Mouse (Mus musculus) left cerebral cortex, postnatal 14 days (tissue): ENCODE measurements around the gene Slc7a11. TPM values are rescaled to one million over a fixed set of nuclear protein-coding genes. Genes with fewer than 3 reads are reported as not detected.
"Not testable (repeated sequence)": the region's sequence is repeated elsewhere in the genome, so short reads cannot be mapped to it uniquely, and the experiment has no call there.

Experiments used
- DNase-seq, 2 experiments: peaks; one replicate each; pipeline ENCODE4 v3.0.0; 2021 to 2022; ENCODE audit warnings: low spot score in 2 of 2, mixed read lengths in 1 of 2
- intact Hi-C: fragments of 180-260 bp; cut with DNase I; formaldehyde crosslinking; loops from one replicate; pipeline ENCODE4 v1.15.1; 2025
- long read RNA-seq, 2 experiments: library from polyadenylated mRNA; stranded (forward); transcript quantifications; one replicate each; pipeline ENCODE4 v2.0.0; 2021
- total RNA-seq, 2 experiments: library from RNA; stranded (reverse); gene quantifications; 2 replicates each; pipeline ENCODE4 v1.2.3; 2021

The Slc7a11 gene
- total RNA-seq, result 10 to 100 TPM; 20.7 to 22.6 TPM
- long read RNA-seq, experiment 1, full-length matches to known transcripts, result 3 of 5 reads
- long read RNA-seq, experiment 1, partial matches to known transcripts, result 0 of 5 reads
- long read RNA-seq, experiment 1, other reads (novel, unspliced or antisense), result 2 of 5 reads
- long read RNA-seq, experiment 2, full-length matches to known transcripts, result 5 of 5 reads
- long read RNA-seq, experiment 2, partial matches to known transcripts, result 0 of 5 reads
- long read RNA-seq, experiment 2, other reads (novel, unspliced or antisense), result 0 of 5 reads

DNA sequence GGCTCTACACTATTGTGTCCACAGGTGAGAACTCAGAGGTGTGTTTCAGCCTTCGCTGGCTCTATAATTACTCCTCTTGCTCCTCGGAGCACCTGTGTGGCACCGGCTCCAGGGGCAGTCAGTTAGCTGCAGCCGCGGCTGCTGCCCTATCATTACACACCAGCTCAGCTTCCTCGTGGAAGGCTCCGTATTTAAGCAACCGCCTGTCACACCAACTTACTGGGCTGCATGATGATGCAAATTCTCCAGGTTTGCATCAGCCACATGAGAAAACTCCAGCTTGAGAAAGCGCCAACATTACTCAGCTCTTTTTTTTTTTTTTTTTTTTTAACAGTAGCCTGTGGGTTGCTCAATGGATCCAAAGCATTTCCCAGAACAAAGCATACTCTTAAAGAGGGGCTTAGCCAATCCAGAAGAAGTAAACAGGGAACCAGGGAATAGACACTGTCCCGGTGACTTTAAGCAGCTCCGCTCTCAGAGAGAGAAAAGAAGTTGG, at the start of gene Slc7a11:
TSS of gene Slc7a11 (minus strand) at position 194 of the 496 bp plus-strand sequence.
- intact Hi-C loops, result no loop called here
- DNase-seq, result peak; percentile 24 to 40

DNA sequence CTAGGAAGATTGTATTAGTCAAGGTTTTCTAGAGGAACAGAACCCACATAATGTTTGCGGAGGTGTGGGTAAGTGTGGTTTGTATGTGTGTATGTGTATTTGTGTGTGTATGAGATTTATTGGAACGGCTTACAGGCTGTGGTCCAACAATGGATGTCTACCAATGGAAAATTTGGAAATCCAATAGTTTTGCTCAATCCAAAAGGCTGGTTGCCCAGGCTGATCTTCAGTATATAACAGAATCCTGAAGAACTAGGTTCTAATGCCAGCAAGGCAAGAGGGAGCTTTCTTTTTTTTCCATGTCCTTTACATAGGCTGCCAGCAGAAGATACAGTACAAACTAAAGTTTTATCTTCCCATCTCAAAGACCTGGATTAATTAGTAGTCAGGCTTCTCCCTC, 48.3 kb upstream of the Slc7a11 start:
- intact Hi-C loops, result no loop called here

DNA sequence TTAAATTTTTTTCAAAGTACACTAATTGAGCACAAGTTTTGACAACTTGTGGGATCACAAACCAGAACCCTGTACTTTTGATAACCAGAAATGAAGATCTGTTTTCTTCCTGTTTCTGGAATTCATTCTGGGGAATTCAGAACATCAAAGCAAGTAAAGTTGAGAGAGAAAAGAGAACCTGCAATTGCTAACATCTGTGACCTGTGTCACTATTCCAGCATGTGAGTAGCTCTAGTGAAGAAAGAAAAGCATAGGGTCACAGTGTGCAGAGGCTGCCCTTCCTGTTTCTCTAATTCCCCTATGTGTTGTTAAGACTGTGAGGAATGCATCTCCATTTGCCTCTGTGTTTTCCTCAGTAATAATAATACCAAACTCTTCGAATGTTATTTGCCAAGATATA, 40.7 kb upstream of the Slc7a11 start:
- DNase-seq, result no peak
- intact Hi-C loops, result no loop called here

More for the DNA sequence above, 48.3 kb upstream of the Slc7a11 start:
- DNase-seq, result no peak

DNA sequence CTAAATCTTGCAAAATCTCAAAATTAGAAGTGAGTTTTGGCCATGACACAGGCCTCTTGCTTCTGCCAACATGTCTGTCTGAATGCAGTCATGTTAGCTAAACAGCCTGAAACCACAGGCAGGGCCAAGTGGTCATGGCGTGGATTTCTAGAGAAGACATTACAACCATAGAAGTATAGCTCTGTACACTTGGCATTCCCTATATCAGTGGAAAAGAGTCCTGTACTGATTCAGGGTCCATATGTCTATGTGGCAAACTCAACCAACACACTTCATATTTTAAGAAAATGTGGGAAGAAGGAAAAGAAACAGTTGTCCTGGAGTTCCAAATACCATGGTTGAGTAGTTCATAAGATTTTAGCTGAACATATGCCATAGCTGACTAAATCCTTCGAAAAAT, 18.8 kb upstream of the Slc7a11 start:
- DNase-seq, result peak in 1 of 2 experiments; percentile 37
- intact Hi-C loops, result no loop called here

DNA sequence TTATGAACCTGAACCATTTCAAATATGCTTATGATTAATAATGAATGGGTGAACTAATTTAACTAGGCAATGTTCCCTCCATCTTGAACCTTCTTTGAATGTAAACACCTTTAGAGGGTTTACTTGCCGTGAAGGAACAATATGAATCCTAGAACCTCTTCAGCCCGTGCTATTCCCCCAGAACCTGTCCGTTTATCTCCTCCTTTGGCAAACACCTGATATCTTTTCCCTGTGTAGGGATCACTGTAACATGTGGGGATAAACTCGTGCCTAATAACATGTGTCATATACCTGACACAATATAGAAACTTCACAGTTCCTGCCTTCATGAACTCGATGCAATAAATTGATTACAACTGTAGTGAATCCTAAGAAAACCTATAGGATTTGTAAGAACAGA, 13.7 kb upstream of the Slc7a11 start:
- intact Hi-C loops, result no loop called here

DNA sequence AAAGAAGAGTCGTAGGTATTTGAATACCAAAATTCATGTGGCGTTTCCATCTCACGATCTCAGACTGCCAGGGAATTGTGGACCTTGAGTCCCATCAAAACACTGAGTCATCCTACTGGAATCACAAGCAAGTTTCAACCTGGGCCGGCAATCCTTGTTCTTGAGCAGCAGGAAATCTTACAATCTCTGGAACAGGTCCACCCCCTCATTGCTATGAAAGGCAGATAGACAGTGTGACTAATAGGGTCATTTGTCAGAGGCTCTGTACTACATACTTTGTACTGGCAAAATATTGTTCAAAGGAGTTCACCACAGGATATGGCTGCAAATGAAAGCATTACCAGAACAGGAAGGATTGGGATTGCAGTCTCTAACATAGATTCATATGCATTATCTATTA, 13.2 kb upstream of the Slc7a11 start:
- no peak for DNase-seq
- intact Hi-C loops, result no loop called here

More for the DNA sequence above, 13.7 kb upstream of the Slc7a11 start:
- DNase-seq, result no peak

DNA sequence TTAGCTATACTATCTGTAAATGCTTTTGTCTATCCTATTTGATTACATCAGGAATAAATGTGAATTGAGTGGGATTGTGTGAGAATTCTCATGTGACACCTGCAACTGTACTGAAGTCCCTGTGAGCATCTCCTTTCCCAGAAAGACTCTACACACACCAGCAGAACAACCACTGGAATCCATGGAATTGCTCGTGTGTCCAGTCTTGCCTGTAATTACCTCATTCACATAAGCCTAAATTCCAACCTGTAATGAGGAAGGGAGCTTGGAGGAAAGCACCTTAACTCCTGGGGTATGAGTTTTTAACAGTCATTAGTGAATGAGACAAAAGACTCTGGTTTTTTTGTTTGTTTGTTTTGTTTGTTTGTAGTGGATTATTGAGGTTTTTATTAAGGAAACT, 12.6 kb upstream of the Slc7a11 start:
- intact Hi-C loops, result no loop called here
- no peak for DNase-seq

DNA sequence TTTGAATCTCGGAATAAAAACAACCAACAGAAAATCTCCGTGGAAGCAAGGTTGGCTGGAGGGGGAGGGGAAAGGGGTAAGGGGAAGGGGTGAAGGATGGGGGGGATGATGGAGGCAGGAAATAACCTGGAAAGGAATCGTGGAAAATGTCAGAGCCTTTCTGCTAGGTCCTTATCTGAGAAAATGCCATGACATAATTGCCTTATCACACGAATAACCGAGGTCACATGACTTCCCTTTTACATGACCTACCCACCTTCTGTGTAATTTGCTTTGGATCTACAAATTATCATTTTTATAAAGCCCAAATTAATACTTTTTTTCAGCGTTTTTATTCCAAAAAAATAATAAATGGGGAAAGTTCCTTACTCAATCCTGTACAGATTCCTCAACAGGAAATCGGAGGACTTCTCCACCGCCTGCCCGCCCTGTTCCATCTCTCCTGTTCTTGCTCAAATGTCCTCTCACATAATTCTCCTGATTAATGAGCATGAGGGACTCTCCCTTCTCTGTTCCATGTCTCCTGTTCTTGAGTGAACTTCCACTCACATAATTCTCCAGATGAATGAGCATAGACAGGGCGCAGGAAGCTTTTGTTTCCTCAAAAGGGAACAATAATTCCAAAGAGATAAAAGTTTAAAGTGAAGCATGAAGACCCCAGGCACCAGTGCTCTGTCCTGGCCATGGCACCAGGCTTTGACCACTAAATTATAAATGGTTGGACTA, 1.8 kb upstream of the Slc7a11 start:
- intact Hi-C loops, result no loop called here
- DNase-seq, result no peak

DNA sequence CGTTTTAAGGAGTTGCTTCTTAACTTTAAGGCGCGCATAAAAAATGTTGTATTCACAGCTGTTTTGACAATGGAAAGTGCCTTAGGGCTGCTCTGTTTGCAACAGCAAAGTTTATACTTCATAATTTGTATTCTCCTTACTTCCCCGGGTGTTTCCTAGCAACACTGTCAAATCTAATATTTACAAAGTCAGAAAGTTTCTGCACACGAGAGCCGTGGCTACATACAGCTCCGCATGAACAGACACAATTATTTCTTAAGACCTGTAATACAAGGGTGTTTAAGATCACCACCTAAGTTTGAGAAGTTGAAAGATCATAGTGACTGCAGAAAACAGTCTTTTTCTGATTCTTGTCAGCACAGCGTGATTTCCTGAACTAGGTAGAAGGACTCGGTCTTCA, 528 bp upstream of the Slc7a11 start:
- intact Hi-C loops, result no loop called here

DNA sequence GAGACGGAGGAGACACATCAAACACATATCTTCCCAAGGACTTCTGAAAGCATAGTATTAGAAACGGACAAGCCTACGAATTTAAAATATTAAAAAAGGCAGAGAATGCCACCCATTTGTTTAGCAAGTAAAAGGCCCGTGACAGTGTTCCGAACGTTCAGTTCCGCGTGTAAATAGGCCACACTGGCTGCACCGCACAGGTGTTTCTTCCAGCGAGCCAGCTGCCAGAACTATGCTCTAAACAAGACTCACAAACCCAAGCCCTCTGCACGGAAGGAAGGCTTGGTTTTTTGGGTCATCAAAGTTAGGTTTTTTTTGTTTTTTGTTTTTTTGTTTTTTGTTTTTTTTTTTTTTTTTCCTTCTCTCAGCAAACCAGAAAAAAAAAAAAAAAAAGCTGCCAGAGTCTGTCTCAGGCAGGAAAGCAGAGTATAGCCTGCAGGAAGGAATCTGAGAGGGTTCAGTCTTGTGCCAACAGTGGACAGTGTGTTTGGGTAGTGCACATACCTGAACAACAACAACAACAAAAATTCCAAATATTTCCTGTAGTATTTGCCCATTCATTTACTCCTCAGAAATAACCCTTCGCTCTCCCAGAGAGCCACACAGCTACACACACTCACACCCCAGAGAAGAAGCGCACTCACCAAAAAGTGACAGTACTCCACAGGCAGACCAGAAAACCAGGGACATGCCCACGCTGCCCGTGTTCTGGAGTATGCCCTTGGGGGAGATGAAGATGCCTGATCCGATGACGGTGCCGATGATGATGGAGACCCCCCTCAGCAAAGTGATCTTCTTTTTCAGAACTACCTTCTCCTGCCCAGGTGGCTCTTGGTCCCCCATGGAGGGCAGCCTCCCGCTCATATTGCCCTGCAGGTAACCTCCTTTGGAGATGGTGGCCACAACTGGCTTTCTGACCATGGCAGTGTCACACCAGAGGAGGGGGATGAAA, 797 bp downstream of the Slc7a11 start:
- intact Hi-C loops, result no loop called here
- DNase-seq, result peak; percentile 25

More for the DNA sequence above, 528 bp upstream of the Slc7a11 start:
- no peak for DNase-seq

DNA sequence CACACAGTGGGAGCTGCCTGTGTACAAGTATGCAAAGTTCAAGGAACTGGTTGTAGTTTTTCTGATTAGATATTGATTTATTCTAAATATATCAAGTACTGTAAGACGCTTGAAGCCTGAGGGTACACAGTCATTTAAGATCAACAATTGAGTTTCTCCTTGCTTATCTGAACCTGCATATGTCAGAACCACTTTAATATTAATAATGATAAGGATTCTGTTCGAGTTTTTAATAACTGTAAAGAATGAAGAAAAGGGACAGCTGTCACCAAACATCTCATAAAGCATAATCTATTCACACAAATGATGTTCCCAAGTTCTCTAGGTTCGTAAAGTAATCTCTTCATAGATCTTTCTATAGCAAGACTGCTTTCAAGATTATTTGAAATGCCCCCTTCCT, 2.1 kb downstream of the Slc7a11 start:
- intact Hi-C loops, result no loop called here
- DNase-seq, result no peak

DNA sequence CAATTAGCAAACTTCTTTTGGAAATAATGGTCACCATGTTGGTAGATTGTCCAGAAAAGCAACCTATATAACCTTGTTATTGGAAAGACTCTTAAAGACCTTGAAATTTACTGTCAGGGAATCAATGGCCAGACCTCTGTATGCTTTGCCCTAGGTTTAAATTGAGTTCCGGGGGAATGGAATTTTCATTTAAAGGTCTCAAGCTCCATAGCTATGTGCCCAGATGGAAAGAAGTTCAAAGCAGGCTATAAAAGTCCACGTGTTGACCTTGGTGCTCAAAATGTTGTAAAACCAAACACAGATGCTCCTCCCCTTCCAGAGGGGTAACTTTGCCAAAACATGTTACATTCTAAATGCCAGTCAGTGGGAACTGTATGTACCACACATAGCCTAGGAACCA, 3.0 kb downstream of the Slc7a11 start:
- DNase-seq, result no peak
- intact Hi-C loops, result no loop called here

DNA sequence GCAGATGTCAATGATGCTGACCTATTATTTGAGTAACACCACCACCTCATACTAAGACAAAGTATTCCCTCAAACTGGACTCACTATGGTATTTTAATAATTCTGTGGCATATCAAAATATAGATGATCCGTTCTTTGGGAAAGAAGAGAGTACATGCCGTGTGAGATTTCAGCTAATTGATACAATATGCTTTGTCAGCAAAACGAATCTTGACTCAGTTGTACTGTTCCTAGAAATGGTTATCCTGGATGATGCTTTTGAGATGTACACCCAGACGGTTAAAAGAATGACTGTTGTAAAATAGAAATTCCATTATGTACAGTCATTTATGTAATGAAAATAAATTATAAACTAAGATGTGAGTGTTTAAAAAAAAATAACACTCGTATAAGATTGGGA, 4.0 kb downstream of the Slc7a11 start:
- intact Hi-C loops, result no loop called here
- no peak for DNase-seq

DNA sequence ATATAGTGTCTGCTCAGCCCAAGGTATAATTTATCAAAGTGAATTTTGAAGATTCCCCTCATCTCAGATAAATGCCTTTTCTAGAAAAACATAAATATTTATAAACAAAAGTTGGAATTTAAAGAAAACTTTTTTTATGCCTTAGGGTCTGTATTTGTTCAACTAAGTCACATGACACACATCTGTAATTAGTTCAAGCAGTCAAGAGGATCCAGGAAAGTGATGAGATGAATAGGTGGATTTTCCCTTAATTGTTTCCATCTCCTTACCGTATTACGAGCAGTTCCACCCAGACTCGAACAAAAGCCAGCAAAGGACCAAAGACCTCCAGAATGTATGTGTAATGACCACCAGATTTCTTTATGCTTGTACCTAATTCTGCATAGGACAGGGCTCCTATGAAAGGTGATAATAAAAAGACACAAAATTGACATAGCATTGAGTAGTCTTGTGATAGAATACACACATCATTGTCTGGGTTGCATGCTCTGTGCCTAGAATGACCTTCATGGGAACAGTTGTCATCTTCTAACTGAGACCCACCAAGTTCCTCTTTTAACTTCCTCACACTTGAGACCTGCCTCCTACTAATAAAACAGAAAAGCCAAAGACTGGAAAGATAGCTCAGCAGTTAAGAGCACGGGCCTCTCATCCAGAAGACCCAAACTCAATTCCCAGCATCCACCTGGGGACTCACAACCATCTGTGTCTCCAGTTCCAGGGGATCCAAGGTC, 4.7 kb downstream of the Slc7a11 start:
- DNase-seq, result no peak
- intact Hi-C loops, result no loop called here

DNA sequence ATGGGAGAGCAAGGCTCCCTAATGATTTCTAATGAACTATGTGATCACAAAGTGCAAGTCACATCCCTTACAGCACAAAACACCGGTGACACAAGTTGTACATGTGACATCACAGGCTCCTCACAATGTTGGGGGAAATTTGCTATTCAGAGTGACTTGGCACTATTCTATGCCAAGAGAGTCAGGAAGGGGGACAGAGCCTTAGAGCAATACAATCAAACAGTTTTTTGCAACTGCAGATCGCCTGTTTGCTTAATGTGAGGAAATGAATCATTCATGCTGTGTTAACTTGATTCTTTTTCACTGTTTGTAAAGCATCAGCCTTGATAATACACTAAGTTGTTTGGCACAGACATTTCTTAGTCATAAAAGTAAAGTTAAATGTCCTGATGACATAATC, 5.3 kb downstream of the Slc7a11 start:
- intact Hi-C loops, DNase-seq: not testable (repeated sequence)

DNA sequence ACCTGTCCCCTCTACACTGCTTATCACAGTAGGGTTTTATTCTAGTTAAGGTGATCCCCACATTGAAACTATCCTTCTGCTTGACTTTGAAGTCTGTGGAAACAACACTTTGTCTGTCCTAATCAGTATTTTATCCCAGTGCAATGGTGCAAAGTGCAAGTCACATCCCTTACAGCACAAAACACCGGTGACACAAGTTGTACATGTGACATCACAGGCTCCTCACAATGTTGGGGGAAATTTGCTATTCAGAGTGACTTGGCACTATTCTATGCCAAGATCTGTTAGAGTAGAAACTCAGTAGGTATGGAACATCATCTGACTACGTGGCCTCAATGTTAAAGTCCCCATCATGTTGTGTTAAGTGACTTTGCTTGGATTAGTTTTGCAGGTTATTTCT, 7.0 kb downstream of the Slc7a11 start:
- intact Hi-C loops, DNase-seq: not testable (repeated sequence)

DNA sequence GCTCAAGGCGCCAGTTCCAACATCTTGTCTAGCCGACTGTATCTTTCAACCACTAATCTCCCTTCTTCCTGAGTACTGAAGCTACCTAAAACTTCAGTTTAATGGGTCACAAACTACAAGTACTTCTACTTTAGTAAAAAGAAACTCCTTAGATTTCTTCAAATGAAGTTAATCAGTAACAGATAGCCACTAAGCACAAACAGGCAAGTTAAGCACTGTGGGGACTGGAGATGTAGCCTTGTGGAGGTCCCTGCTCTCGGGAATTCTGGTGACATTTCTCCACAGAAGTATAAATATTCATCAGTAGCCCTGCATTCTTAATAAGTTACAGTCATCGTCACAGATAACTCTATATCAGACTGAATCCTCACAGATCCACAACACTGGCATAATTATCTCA, 9.6 kb downstream of the Slc7a11 start:
- no peak for DNase-seq
- intact Hi-C loops, result no loop called here

DNA sequence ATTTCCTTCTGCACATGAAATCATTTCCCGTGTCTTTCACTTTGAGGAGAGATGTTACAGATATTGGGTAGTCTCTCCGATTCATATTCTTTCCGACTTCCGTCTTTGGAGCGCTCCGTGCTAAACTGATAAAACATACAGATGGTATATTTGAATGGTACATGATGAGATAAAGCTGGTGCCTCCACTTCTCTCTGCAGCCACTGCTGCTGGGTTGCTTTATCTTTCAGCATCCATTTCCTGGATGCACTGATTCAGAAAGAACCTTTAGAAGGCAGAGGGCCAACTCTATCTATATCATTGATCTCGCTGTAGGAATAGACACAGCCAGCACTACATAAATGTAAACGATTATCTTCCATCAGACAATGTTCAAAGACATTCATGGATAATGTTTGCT, 12.6 kb downstream of the Slc7a11 start:
- intact Hi-C loops, result no loop called here
- no peak for DNase-seq
